Mouse (Mus musculus) thymus, adult 2 months (tissue): ENCODE measurements at regions not wholly inside any gene's neighbourhood (a gene's known extent, or its start where the extent isn't known, plus 50 kb on each side); places are given as distances from the start of the nearest gene placed in this dataset.

Source experiments
- DNase-seq: peaks from one replicate; pipeline ENCODE4 v3.0.0; 2021
- H3K27ac ChIP-seq: fragments of 200-500 bp; 2 replicates; pipeline ENCODE4 v1.5.1; 2012; ENCODE audit warnings: low read length, control low read depth; ENCODE audit not compliant: control insufficient read depth, insufficient read depth
- H3K27me3 ChIP-seq: fragments of 200-500 bp; 2 replicates; pipeline ENCODE4 v1.6.1; 2012; ENCODE audit warnings: mild to moderate bottlenecking, low read length, moderate library complexity, mixed read lengths; ENCODE audit not compliant: control insufficient read depth, insufficient read depth
- H3K36me3 ChIP-seq: fragments of 200-500 bp; 2 replicates; pipeline ENCODE4 v1.6.1; 2012; ENCODE audit warnings: mild to moderate bottlenecking, low read length, moderate library complexity; ENCODE audit not compliant: control insufficient read depth, insufficient read depth
- H3K4me1 ChIP-seq: fragments of 200-500 bp; replicated peaks from 2 replicates; pipeline ENCODE4 v1.6.1; 2012; ENCODE audit warnings: low read length; ENCODE audit not compliant: control insufficient read depth, insufficient read depth
- H3K4me3 ChIP-seq: fragments of 200-500 bp; 2 replicates; pipeline ENCODE4 v1.5.1; 2012; ENCODE audit warnings: mild to moderate bottlenecking, low read length, control low read depth, moderate library complexity; ENCODE audit not compliant: control insufficient read depth, insufficient read depth
- CTCF ChIP-seq: fragments of 200-500 bp; IDR thresholded peaks from 2 replicates; pipeline ENCODE4 v1.5.1; 2012; ENCODE audit warnings: mild to moderate bottlenecking, control low read depth, low read length, moderate library complexity, borderline replicate concordance; ENCODE audit not compliant: control insufficient read depth, poor library complexity, insufficient read depth; ENCODE audit errors: extremely low read depth
- POLR2A ChIP-seq: fragments of 200-500 bp; IDR thresholded peaks from 2 replicates; pipeline ENCODE4 v1.6.1; 2012; ENCODE audit warnings: mild to moderate bottlenecking, low read length, control low read depth, moderate library complexity; ENCODE audit not compliant: control insufficient read depth, poor library complexity, insufficient read depth; ENCODE audit errors: extremely low read depth
- WGBS: fragments of 180-500 bp; shearing (Covaris S2); methylation state at CpG from one replicate; pipeline ENCODE4 v1.1.7; 2018; 5-methylcytosine and 5-hydroxymethylcytosine counted together

- Histone ChIP-seq H3K27ac (no peak overlapping the region), H3K27me3 (no peaks in the 10 kb centered on the region), H3K4me1 (no peaks in the 10 kb centered on the region), H3K4me3 (no peak overlapping the region), H3K36me3 (no peaks in the 10 kb centered on the region)
- 92% methylated on average over 4 of the region's 4 CpGs for WGBS
- no peak for DNase-seq
- TF ChIP-seq CTCF (no peak), POLR2A (no peak)
These were observed 216.4 kb upstream of the Csf3r start for GRCm38 (mm10) chr4:125807923-125808322.

DNA sequence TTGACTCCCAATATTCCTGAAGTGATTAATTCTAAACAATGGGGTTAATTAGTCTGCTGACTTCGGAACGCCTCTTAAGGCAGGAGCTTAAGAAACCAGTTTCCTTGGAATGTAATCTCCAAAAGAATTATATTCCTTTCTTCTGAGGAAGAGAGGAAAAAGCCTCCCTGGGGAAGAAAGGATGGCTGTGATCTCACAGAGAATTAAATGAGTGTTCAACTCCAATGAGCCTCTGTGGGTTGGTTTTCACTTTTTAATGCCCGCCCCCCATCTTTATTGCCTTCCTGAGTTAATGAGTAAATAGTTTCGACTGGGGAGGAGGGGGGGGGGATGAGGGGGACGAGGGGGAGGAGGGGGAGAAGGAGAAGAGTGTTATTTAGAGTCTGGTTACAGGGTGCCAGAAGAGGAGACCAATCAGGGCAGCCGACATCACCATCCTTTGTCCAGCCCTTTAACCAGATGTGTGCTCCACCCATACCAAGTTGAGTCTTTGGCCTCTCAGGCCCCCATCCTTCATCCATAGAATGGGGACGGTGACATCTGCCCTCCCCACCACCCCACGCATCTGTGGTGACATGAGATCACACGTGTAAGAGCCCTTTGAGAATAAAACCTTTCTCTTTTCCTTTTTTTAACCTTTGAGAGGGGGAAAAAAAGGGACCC is 214.8 kb upstream of the Csf3r start:
- Histone ChIP-seq H3K4me1 (no peaks in the 10 kb centered on the region), H3K27ac (no peak overlapping the region), H3K4me3 (no peak overlapping the region), H3K27me3 (no peaks in the 10 kb centered on the region), H3K36me3 (no peaks in the 10 kb centered on the region)
- TF ChIP-seq CTCF, result no peak
- TF ChIP-seq POLR2A, result no peak
- DNase-seq, result no peak
- 44% methylated on average over 9 of the region's 9 CpGs for WGBS

- Histone ChIP-seq H3K4me3 (no peak overlapping the region), H3K4me1 (no peaks in the 10 kb centered on the region), H3K36me3 (no peaks in the 10 kb centered on the region), H3K27me3 (no peaks in the 10 kb centered on the region), H3K27ac (no peak overlapping the region)
- 75% methylated on average over 8 of the region's 8 CpGs for WGBS
- DNase-seq, result no peak
- TF ChIP-seq CTCF, result no peak
- TF ChIP-seq POLR2A, result no peak
These were observed 214.1 kb upstream of the Csf3r start for GRCm38 (mm10) chr4:125810247-125810646.

DNA sequence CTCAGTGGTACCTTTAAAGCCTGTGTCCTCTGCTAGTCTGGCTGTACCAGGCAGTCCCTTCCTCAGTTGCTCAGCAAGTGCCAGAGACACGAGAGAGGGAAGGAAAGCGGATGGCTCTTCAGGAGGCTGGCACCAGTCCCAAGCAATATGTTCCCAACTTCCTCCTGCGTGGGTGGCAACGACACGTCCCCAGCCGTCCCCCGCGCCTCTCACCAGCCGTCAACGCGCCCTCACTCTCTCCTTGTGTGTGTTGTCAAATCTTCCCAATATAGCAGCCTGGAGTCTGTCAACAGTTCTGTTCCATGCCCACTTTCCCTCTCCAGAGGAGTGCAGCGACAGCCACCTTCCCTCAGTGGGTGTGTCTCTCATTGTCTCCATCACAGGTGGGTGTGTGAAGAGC is 210.0 kb upstream of the Csf3r start:
- H3K27me3 ChIP-seq, result no peaks in the 10 kb centered on the region
- H3K27ac ChIP-seq, result no peak overlapping the region
- TF ChIP-seq CTCF (no peak), POLR2A (no peak)
- WGBS, result 77% methylated on average over 12 of the region's 12 CpGs
- no peak overlapping the region for H3K4me3 ChIP-seq
- H3K4me1 ChIP-seq, result no peaks in the 10 kb centered on the region
- no peak for DNase-seq
- no peaks in the 10 kb centered on the region for H3K36me3 ChIP-seq

DNA sequence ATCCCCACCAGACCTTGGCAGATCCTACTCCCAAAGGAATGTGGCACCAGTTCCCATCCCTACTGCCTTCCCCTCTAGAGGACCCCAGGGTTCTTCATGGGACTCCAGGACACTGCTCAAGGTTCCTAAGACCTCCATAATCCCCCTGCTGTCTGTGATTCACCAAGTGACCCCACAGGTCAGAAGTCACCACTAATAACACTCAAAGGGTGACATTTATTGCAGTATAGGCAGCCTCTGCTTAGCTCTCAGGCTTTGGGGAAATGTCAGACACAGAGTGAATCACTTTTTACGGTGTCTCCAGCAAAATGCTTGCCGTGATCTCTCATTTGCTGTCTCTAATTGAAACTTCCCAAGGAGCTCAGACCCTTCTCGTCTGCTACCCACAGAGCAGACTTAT is 209.1 kb upstream of the Csf3r start:
- Histone ChIP-seq H3K27ac (no peak overlapping the region), H3K4me1 (no peaks in the 10 kb centered on the region), H3K4me3 (no peak overlapping the region), H3K36me3 (no peaks in the 10 kb centered on the region), H3K27me3 (no peaks in the 10 kb centered on the region)
- WGBS, result 56% methylated on average over 3 of the region's 3 CpGs
- DNase-seq, result no peak
- TF ChIP-seq CTCF, result no peak
- TF ChIP-seq POLR2A, result no peak

- H3K4me1 ChIP-seq, result no peaks in the 10 kb centered on the region
- H3K36me3 ChIP-seq, result no peaks in the 10 kb centered on the region
- no peak for TF ChIP-seq POLR2A
- no peak for TF ChIP-seq CTCF
- H3K27ac ChIP-seq, result no peak overlapping the region
- WGBS, result 27% methylated on average over 3 of the region's 3 CpGs
- no peak overlapping the region for H3K4me3 ChIP-seq
- no peak for DNase-seq
- H3K27me3 ChIP-seq, result no peaks in the 10 kb centered on the region
These were observed 199.8 kb upstream of the Csf3r start for GRCm38 (mm10) chr4:125824525-125824924.

- WGBS, result 73% methylated on average over 5 of the region's 5 CpGs
These were observed 197.9 kb upstream of the Csf3r start for GRCm38 (mm10) chr4:125826416-125826815.

More at GRCm38 (mm10) chr4:125826416-125826815, 197.9 kb upstream of the Csf3r start:
- H3K4me3 ChIP-seq, result no peak overlapping the region
- no peaks in the 10 kb centered on the region for H3K36me3 ChIP-seq
- no peaks in the 10 kb centered on the region for H3K4me1 ChIP-seq
- H3K27me3 ChIP-seq, result no peaks in the 10 kb centered on the region
- no peak for DNase-seq
- no peak overlapping the region for H3K27ac ChIP-seq
- TF ChIP-seq CTCF (no peak), POLR2A (no peak)
